Mouse (Mus musculus) liver, postnatal 0 days (tissue): ENCODE results near the gene Rassf8. TPM values are rescaled to one million over a fixed set of nuclear protein-coding genes. Genes with fewer than 3 reads are reported as not detected.
A peak's percentile ranks its signal among the peaks of the same experiment; 100 is the strongest.

Experiments
- ATAC-seq: fragments of 200-750 bp; cut with Nextera tagmentation; 2 replicates; pipeline ENCODE4 v1.8.0; 2017; ENCODE audit warnings: mild to moderate bottlenecking, moderate library complexity
- DNase-seq: peaks from one replicate; pipeline ENCODE4 v3.0.0-alpha.2; 2016
- H3K27ac ChIP-seq: fragments of 300-500 bp; sonication (generic); 2 replicates; pipeline ENCODE4 v1.5.1; 2014; ENCODE audit warnings: antibody characterized with exemption, moderate library complexity, mild to moderate bottlenecking, low read depth
- H3K27me3 ChIP-seq: fragments of 300-500 bp; sonication (generic); 2 replicates; pipeline ENCODE4 v1.6.1; 2014; ENCODE audit warnings: low read length, control low read depth, mixed read lengths; ENCODE audit not compliant: insufficient read depth
- H3K36me3 ChIP-seq: fragments of 300-500 bp; sonication (generic); replicated peaks from 2 replicates; pipeline ENCODE4 v1.6.1; 2014; ENCODE audit warnings: mild to moderate bottlenecking, control low read depth, low read length, moderate library complexity, mixed read lengths; ENCODE audit not compliant: insufficient read depth
- H3K4me1 ChIP-seq: fragments of 300-500 bp; sonication (generic); 2 replicates; pipeline ENCODE4 v1.6.1; 2014; ENCODE audit warnings: antibody characterized with exemption, mild to moderate bottlenecking, control low read depth; ENCODE audit not compliant: insufficient read depth
- H3K4me2 ChIP-seq: fragments of 300-500 bp; sonication (generic); 2 replicates; pipeline ENCODE4 v1.6.1; 2014; ENCODE audit warnings: low read depth, mild to moderate bottlenecking, low read length, moderate library complexity, mixed read lengths
- H3K4me3 ChIP-seq: fragments of 300-500 bp; sonication (generic); 2 replicates; pipeline ENCODE4 v1.5.1; 2014; ENCODE audit warnings: low read depth, low read length
- H3K9ac ChIP-seq: fragments of 300-500 bp; sonication (generic); replicated peaks from 2 replicates; pipeline ENCODE4 v1.6.1; 2014; ENCODE audit warnings: mild to moderate bottlenecking, moderate library complexity
- H3K9me3 ChIP-seq: fragments of 300-500 bp; sonication (generic); 2 replicates; pipeline ENCODE4 v1.6.1; 2016; ENCODE audit warnings: mild to moderate bottlenecking, control low read depth, low read length, mixed read lengths
- CTCF ChIP-seq: sonication (generic); IDR thresholded peaks from 2 replicates; pipeline ENCODE4 v1.5.1; 2016; ENCODE audit warnings: antibody characterized with exemption, low read depth
- EP300 ChIP-seq: IDR thresholded peaks from 2 replicates; pipeline ENCODE4 v1.6.1; 2016; ENCODE audit warnings: antibody characterized with exemption, low read depth, mild to moderate bottlenecking
- WGBS: fragments of 180-500 bp; shearing (Covaris S2); extraction: QIAGEN DNeasy Blood & Tissue Kit; methylation state at CpG from one replicate; pipeline ENCODE4 v1.1.7; 2014; ENCODE audit not compliant: insufficient replicate concordance; 5-methylcytosine and 5-hydroxymethylcytosine counted together
- polyA plus RNA-seq: library from polyadenylated mRNA; unstranded; fragments of >200 nt; fragmentation: Nextera tagmentation; extraction: Ambion mirVana; gene quantifications from 2 replicates; pipeline ENCODE4 v1.2.1, GENCODE M21; 2015

Gene Rassf8
- polyA plus RNA-seq, 1 experiment from 2014 or later: 4.9 TPM

DNA sequence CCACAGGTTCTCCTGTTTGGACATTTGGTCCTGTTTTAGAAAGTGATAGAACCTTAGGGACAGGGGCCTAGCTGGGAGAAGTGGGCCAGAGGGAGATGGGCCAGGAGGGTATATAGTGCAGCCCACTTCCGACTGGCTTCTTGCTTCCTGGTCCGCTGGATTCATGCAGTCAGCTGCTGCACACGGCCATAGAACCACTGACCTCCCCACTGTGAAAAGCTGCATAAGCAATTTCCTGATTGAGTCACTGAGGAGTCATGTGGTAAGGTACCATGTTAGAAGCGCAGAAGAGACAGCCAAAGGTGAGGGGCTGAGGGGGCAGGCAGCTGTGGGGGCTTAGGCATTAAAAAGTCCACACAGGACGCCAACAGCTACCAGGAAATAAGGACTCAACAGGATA is 75.7 kb downstream of the Rassf8 start:
- no peaks in the 10 kb centered on the region for H3K9me3 ChIP-seq
- WGBS: 60% methylated on average over 5 of the region's 5 CpGs

DNA sequence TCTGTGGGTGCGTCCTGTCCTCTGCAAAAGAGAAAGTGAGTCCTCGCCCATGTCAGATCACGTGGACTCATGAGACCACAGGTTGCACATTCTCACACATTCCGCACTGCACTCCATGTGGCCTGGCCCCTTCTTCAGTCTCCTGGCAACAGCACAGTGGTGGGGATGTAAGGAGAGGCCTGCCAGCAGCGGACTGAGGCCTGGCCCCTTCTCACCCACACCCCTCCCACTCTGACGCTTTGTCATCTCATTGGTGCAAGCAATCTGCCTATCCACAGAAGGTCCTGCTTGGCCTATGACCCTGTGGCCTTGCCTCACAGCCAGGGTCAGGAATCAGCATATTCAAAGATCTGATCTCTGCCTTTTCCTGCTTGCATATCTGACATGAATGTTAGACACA is 76.6 kb downstream of the Rassf8 start:
- peaks cover 9% of the 10 kb centered on the region; the same call in 1 of the 2 replicates for H3K4me1 ChIP-seq
- 62% methylated on average over 6 of the region's 6 CpGs for WGBS
- H3K4me2 ChIP-seq: no peak overlapping the region
- no peaks in the 10 kb centered on the region for H3K9me3 ChIP-seq
- peak overlapping the region; percentile 51 for H3K27ac ChIP-seq
- no peaks in the 10 kb centered on the region for H3K27me3 ChIP-seq
- ATAC-seq (peak; percentile 86), DNase-seq (peak; percentile 43)
- H3K4me3 ChIP-seq: no peak overlapping the region
- no peak overlapping the region for H3K9ac ChIP-seq
- H3K36me3 ChIP-seq: peaks cover 4% of the 10 kb centered on the region; the same call in 1 of the 2 replicates
- TF ChIP-seq EP300: no peak
- no peak for TF ChIP-seq CTCF

More for the DNA sequence above, 75.7 kb downstream of the Rassf8 start:
- Histone ChIP-seq H3K27ac (no peak overlapping the region), H3K9ac (no peak overlapping the region), H3K36me3 (peaks cover 6% of the 10 kb centered on the region; the same call in 1 of the 2 replicates), H3K4me1 (peaks cover 9% of the 10 kb centered on the region; the same call in 1 of the 2 replicates), H3K4me2 (no peak overlapping the region), H3K4me3 (no peak overlapping the region), H3K27me3 (no peaks in the 10 kb centered on the region)
- no peak for ATAC-seq
- TF ChIP-seq CTCF: no peak
- no peak for TF ChIP-seq EP300
- DNase-seq: no peak

DNA sequence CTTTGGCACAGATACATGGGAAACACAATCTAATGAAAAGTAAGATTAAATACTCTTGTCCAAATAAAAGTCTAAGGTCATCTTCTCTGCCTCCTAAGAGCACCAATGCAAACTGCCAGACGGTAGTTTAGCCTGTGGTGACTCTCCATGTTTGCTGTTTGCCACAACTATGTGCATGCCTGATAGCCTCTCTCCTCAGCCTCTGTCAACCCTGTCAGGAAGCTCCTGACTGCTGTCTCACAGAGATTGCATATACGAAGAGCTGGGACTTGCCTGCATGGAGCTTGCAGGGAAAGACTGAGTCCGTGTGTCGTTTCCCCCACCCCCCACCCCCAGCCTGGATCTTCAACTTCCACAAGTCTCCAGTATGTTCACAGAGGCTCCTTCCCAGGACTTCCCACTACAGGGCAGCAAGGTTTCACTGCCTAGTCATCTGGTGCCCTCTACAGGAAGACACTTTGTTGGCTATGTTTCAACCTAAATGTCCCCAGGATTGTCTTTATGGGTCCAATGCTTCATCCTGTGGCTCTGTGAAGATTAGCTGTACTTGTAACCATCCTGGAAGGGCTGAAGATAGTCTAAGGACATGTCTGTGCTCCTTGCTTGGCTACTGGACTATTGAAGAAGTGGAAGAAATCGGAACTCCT is 77.2 kb downstream of the Rassf8 start:
- Histone ChIP-seq H3K4me3 (no peak overlapping the region), H3K27me3 (no peaks in the 10 kb centered on the region), H3K36me3 (peaks cover 4% of the 10 kb centered on the region; the same call in 1 of the 2 replicates), H3K9me3 (no peaks in the 10 kb centered on the region), H3K4me2 (no peak overlapping the region), H3K4me1 (peaks cover 9% of the 10 kb centered on the region; the same call in 1 of the 2 replicates), H3K27ac (peak overlapping the region; percentile 51; the same call in 1 of the 2 replicates), H3K9ac (no peak overlapping the region)
- 33% methylated on average over 5 of the region's 5 CpGs for WGBS
- TF ChIP-seq CTCF (peak; percentile 83), EP300 (no peak)
- ATAC-seq: peak; percentile 60
- peak; percentile 46 for DNase-seq

DNA sequence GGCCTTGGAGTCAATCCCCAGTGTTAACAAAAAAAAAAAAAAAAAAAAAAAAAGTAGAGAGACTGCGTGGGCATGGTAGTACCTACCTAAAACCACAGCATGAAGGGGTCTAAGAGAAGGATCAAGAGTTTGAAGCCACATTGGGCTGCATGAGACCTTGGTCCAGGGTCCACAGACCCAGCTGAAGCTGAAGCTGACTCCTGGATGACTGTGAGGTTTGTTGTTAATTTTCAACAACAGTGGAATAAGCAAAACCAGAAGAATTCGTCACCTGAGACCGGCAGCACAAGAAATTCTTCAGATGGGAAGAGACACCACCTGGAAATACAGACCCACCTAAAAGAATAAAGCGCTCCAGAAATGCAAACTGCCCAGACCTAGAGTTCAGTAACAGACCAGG is 79.8 kb downstream of the Rassf8 start:
- H3K9ac ChIP-seq: no peak overlapping the region
- no peak for ATAC-seq
- no peaks in the 10 kb centered on the region for H3K27me3 ChIP-seq
- H3K4me1 ChIP-seq: peaks cover 9% of the 10 kb centered on the region; the same call in 1 of the 2 replicates
- no peak overlapping the region for H3K27ac ChIP-seq
- H3K9me3 ChIP-seq: no peaks in the 10 kb centered on the region
- no peaks in the 10 kb centered on the region for H3K36me3 ChIP-seq
- no peak overlapping the region for H3K4me3 ChIP-seq
- no peak overlapping the region for H3K4me2 ChIP-seq
- DNase-seq: no peak
- TF ChIP-seq EP300 (no peak), CTCF (no peak)
- WGBS: 85% methylated on average over 4 of the region's 4 CpGs

DNA sequence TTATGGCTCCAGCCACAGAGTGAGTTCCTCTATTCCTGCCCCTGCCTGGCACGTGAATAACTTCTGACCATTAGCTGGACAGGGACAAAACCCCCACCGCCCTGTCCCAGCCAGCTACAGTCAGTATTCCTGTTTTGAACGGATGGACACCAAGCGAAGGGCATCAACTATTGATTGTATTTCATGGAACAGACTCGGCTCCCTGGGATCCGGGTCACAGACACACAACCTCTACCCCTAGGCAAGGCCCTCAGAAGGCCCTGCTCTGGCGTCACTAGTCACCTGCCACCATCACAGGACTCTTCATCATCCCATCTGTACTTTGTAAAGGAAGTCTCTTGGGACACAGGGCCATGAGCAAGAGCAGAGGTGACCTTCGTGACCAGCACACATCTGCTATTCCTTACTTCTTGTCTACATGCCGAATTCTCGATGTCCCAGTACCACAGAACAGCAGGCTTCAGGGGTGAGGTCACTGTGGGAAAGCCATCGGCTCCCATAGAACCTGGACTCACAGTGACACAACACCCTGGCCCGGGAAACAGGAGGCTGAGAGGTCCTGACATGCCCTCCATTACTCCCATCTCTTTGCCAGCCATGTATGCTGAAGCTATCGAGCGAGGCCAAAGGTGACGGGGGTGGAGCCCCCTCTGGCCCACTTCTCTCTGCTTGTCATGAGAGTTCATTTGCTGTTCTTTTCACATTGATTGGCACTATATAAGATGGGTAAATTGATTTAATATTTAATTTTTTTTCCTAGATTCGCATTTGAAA is 82.7 kb downstream of the Rassf8 start:
- no peak overlapping the region for H3K4me2 ChIP-seq
- H3K9ac ChIP-seq: no peak overlapping the region
- H3K27ac ChIP-seq: peak overlapping the region; percentile 82
- H3K36me3 ChIP-seq: no peaks in the 10 kb centered on the region
- no peaks in the 10 kb centered on the region for H3K9me3 ChIP-seq
- 60% methylated on average over 16 of the region's 16 CpGs for WGBS
- no peak overlapping the region for H3K4me3 ChIP-seq
- no peaks in the 10 kb centered on the region for H3K27me3 ChIP-seq
- peak; percentile 56; the same call in 1 of the 2 replicates for TF ChIP-seq EP300
- no peak for TF ChIP-seq CTCF
- DNase-seq (peak; percentile 78), ATAC-seq (peak; percentile 90)
- no peaks in the 10 kb centered on the region for H3K4me1 ChIP-seq

DNA sequence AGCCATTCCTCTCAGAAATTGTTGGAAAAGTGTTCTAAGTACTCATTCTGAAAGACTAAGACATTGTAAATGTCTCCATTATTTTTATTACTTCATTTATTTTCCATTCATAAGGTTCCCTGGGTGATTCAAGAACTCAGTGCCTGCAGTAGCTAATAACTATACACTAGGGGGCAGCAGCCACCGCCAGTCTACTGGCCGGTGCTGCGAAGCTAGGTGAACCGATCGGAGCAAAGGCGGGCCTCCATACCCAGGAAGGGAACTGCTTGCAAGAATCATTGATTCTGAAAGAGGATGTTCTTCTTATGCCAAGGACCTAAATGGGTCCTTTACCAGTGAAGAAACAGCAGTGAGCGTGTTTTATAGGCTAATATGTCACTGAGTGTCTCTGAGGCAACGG is 83.6 kb downstream of the Rassf8 start:
- Histone ChIP-seq H3K4me3 (no peak overlapping the region), H3K4me1 (0 out of 2 replicates have a peak, but pooled peaks cover 2% of the 10 kb centered on the region), H3K36me3 (no peaks in the 10 kb centered on the region), H3K9me3 (no peaks in the 10 kb centered on the region), H3K4me2 (no peak overlapping the region), H3K9ac (no peak overlapping the region), H3K27ac (no peak overlapping the region), H3K27me3 (no peaks in the 10 kb centered on the region)
- DNase-seq: peak; percentile 74
- no peak for ATAC-seq
- WGBS: 18% methylated on average over 8 of the region's 8 CpGs
- TF ChIP-seq CTCF (peak; percentile 93), EP300 (no peak)
